ENCODE assay signal across 10 mouse cellular contexts in the genomic region with DNA sequence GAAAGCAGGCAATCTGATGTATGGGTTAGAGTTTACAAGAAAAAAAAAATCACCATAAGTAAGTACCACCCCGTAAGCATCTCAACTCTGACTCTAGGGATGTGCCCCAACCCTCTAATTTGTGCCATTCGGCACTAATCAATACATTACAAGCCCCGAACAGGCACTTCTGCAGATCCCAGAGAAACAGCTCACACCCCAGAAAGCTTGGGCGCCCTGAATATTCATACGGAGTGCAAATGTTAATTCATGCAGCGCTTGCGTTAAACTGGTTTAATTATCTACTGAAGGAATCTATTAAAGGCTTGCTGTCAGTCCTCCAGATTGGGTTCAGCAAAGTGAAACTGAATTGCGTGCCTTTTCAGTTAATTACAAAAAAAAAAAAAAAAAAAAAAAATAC.
DNase-seq lines count a peak whose midpoint lies in the region; ATAC-seq lines count a peak whose summit lies in the region.
"Had no signal": no experiment of that assay in that cellular context is flagged by ENCODE, and none has a peak within 500 bp of the region (broad histone marks: within the 10 kb centered on the region; RNA-seq: fewer than 3 reads in every experiment).

No protein-coding gene starts in this region.

- intact Hi-C loops in heart, postnatal 36 days (cut with DNase I): no loop called here

- peak; percentile 63 for ATAC-seq in forebrain, embryonic 11.5 days (replicated peaks; ENCODE audit: low FRiP score)
- no peak for ATAC-seq in limb, embryonic 12.5 days (ENCODE audit: insufficient number of reproducible peaks, insufficient read depth, low FRiP score, low TSS enrichment, low read depth)
- peak; percentile 51; the same call in 1 of the 2 replicates for ATAC-seq in hindbrain, embryonic 14.5 days (ENCODE audit: low FRiP score)
- ATAC-seq in midbrain, embryonic 16.5 days: no peak

- H3K9ac ChIP-seq in forebrain, embryonic 11.5 days (ENCODE audit: low read length): no peak overlapping the region
- no peak overlapping the region for H3K9ac ChIP-seq in limb, embryonic 12.5 days (replicated peaks)
- no peak overlapping the region for H3K9ac ChIP-seq in hindbrain, embryonic 14.5 days
- no peak overlapping the region for H3K9ac ChIP-seq in midbrain, embryonic 16.5 days (ENCODE audit: low read depth, low read length)
- H3K9ac ChIP-seq: liver, embryonic 14.5 days had no signal

- no peaks in the 10 kb centered on the region for H3K36me3 ChIP-seq in forebrain, embryonic 11.5 days (ENCODE audit: control insufficient read depth, insufficient read depth, low read length)
- no peaks in the 10 kb centered on the region for H3K36me3 ChIP-seq in forebrain, embryonic 10.5 days (replicated peaks)
- H3K36me3 ChIP-seq in limb, embryonic 12.5 days: no peaks in the 10 kb centered on the region
- H3K36me3 ChIP-seq in limb, embryonic 10.5 days: no peaks in the 10 kb centered on the region
- no peaks in the 10 kb centered on the region for H3K36me3 ChIP-seq in hindbrain, embryonic 14.5 days (replicated peaks; ENCODE audit: control insufficient read depth, insufficient read depth)
- no peaks in the 10 kb centered on the region for H3K36me3 ChIP-seq in midbrain, embryonic 16.5 days (ENCODE audit: control insufficient read depth, insufficient read depth, low read length)

- no peak overlapping the region for H3K4me3 ChIP-seq in forebrain, embryonic 11.5 days (ENCODE audit: low read depth, low read length)
- no peak overlapping the region for H3K4me3 ChIP-seq in forebrain, embryonic 10.5 days
- H3K4me3 ChIP-seq in limb, embryonic 12.5 days (replicated peaks): no peak overlapping the region
- no peak overlapping the region for H3K4me3 ChIP-seq in limb, embryonic 10.5 days
- H3K4me3 ChIP-seq in hindbrain, embryonic 14.5 days (replicated peaks; ENCODE audit: low read length): no peak overlapping the region
- 0 out of 2 replicates have a peak overlapping the region, but pooled peaks have one; percentile 10 for H3K4me3 ChIP-seq in midbrain, embryonic 16.5 days (ENCODE audit: low read depth, low read length)

- H3K27ac ChIP-seq in forebrain, embryonic 11.5 days (ENCODE audit: low read depth, low read length): no peak overlapping the region
- no peak overlapping the region for H3K27ac ChIP-seq in forebrain, embryonic 10.5 days
- no peak overlapping the region for H3K27ac ChIP-seq in limb, embryonic 12.5 days
- H3K27ac ChIP-seq in limb, embryonic 10.5 days: no peak overlapping the region
- H3K27ac ChIP-seq in hindbrain, embryonic 14.5 days: no peak overlapping the region
- no peak overlapping the region for H3K27ac ChIP-seq in midbrain, embryonic 16.5 days (ENCODE audit: low read length)
- H3K27ac ChIP-seq: liver, embryonic 14.5 days had no signal

- no peaks in the 10 kb centered on the region for H3K9me3 ChIP-seq in forebrain, embryonic 11.5 days (ENCODE audit: control insufficient read depth, low read length)
- no peaks in the 10 kb centered on the region for H3K9me3 ChIP-seq in forebrain, embryonic 10.5 days
- no peaks in the 10 kb centered on the region for H3K9me3 ChIP-seq in limb, embryonic 12.5 days
- no peaks in the 10 kb centered on the region for H3K9me3 ChIP-seq in limb, embryonic 10.5 days (replicated peaks)
- no peaks in the 10 kb centered on the region for H3K9me3 ChIP-seq in hindbrain, embryonic 14.5 days (ENCODE audit: control insufficient read depth, low read length)
- no peaks in the 10 kb centered on the region for H3K9me3 ChIP-seq in midbrain, embryonic 16.5 days (replicated peaks; ENCODE audit: control insufficient read depth, low read length, poor library complexity, severe bottlenecking)

- H3K4me2 ChIP-seq in forebrain, embryonic 11.5 days (ENCODE audit: low read depth, low read length, severe bottlenecking): no peak overlapping the region
- peak overlapping the region; percentile 26; the same call in 1 of the 2 replicates for H3K4me2 ChIP-seq in limb, embryonic 12.5 days
- peak overlapping the region; percentile 6 for H3K4me2 ChIP-seq in hindbrain, embryonic 14.5 days (replicated peaks)
- H3K4me2 ChIP-seq in midbrain, embryonic 16.5 days (ENCODE audit: low read length): peak overlapping the region; percentile 37

- H3K4me1 ChIP-seq in forebrain, embryonic 11.5 days (replicated peaks; ENCODE audit: control insufficient read depth, insufficient read depth, low read length): no peaks in the 10 kb centered on the region
- no peaks in the 10 kb centered on the region for H3K4me1 ChIP-seq in forebrain, embryonic 10.5 days
- 0 out of 2 replicates have a peak, but pooled peaks cover 7% of the 10 kb centered on the region for H3K4me1 ChIP-seq in limb, embryonic 12.5 days (replicated peaks)
- H3K4me1 ChIP-seq in limb, embryonic 10.5 days: no peaks in the 10 kb centered on the region
- H3K4me1 ChIP-seq in hindbrain, embryonic 14.5 days (replicated peaks; ENCODE audit: control insufficient read depth, insufficient read depth, low read length): no peaks in the 10 kb centered on the region
- no peaks in the 10 kb centered on the region for H3K4me1 ChIP-seq in midbrain, embryonic 16.5 days (ENCODE audit: control insufficient read depth, insufficient read depth, low read length)

- 40% methylated on average over 8 of the region's 8 CpGs for WGBS in forebrain, embryonic 11.5 days
- WGBS in forebrain, embryonic 10.5 days: 51% methylated on average over 8 of the region's 8 CpGs
- 31% methylated on average over 8 of the region's 8 CpGs for WGBS in limb, embryonic 12.5 days
- 41% methylated on average over 8 of the region's 8 CpGs for WGBS in limb, embryonic 10.5 days
- WGBS in hindbrain, embryonic 14.5 days: 32% methylated on average over 8 of the region's 8 CpGs
- 32% methylated on average over 8 of the region's 8 CpGs for WGBS in midbrain, embryonic 16.5 days

- no peak for DNase-seq in forebrain, embryonic 11.5 days (ENCODE audit: low spot score)
- no peak for DNase-seq in forebrain, embryonic 10.5 days (ENCODE audit: extremely low spot score, low spot score)
- no peak for DNase-seq in limb, embryonic 10.5 days (ENCODE audit: low spot score)
- no peak for DNase-seq in hindbrain, embryonic 14.5 days (ENCODE audit: low spot score)
- no peak for DNase-seq in embryo, embryonic 10 days (ENCODE audit: low spot score)
- no peak for DNase-seq in heart, postnatal 36 days
- DNase-seq: cerebellum, adult 9-10 months had no signal

- H3K27me3 ChIP-seq in forebrain, embryonic 11.5 days (ENCODE audit: control insufficient read depth, insufficient read depth, low read length): no peaks in the 10 kb centered on the region
- no peaks in the 10 kb centered on the region for H3K27me3 ChIP-seq in forebrain, embryonic 10.5 days (ENCODE audit: poor library complexity, severe bottlenecking)
- H3K27me3 ChIP-seq in limb, embryonic 12.5 days: no peaks in the 10 kb centered on the region
- no peaks in the 10 kb centered on the region for H3K27me3 ChIP-seq in limb, embryonic 10.5 days (ENCODE audit: low read depth, poor library complexity, severe bottlenecking)
- H3K27me3 ChIP-seq in hindbrain, embryonic 14.5 days (ENCODE audit: control insufficient read depth, insufficient read depth, low read length): no peaks in the 10 kb centered on the region
- no peaks in the 10 kb centered on the region for H3K27me3 ChIP-seq in midbrain, embryonic 16.5 days (ENCODE audit: control insufficient read depth, insufficient read depth, low read depth, low read length)

Comparison
In these comparisons a context has a peak if more than half of its experiments do, and no peak if none do; other contexts are left out.
1. ATAC-seq: peak in forebrain, embryonic 11.5 days (single experiment) and hindbrain, embryonic 14.5 days (single experiment); none in limb, embryonic 12.5 days (single experiment) and midbrain, embryonic 16.5 days (single experiment).